Mouse (Mus musculus): ENCODE measurements at regions not wholly inside any gene's neighbourhood (a gene's known extent, or its start where the extent isn't known, plus 50 kb on each side); places are given as distances from the start of the nearest gene placed in this dataset.

- Histone ChIP-seq H3K27ac (peak overlapping the region; percentile 66), H3K4me1 (peaks cover 29% of the 10 kb centered on the region), H3K36me3 (no peaks in the 10 kb centered on the region), H3K9ac (no peak overlapping the region), H3K4me3 (no peak overlapping the region), H3K9me3 (replicated peaks) (no peaks in the 10 kb centered on the region), H3K4me2 (replicated peaks) (no peak overlapping the region), H3K27me3 (no peaks in the 10 kb centered on the region)
- no peak for ATAC-seq (ENCODE audit: low FRiP score)
- 34% methylated on average over 6 of the region's 6 CpGs for WGBS
These were observed 68.6 kb downstream of the Dad1 start for GRCm38 (mm10) chr14:54185265-54185830.

DNA sequence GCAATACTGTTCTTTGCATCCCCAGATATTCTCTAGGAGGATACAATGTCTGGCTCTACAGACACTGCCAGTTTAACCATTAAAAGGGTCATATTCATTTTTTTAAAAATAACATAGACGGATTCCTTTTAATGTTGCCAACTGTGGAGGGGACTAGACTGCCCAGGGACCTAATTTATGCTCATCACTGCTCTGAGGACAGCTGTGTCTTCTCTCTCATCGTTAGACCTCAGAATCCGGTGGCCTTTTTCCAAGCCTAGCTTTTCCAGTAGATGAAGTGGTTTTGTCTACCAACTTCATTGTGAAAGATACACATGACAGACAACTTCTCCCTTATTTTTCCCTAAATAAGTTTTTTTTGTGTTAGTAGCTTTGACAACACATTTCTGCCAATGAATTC lies 70.0 kb downstream of the Dad1 start:
- 75% methylated on average over 3 of the region's 3 CpGs for WGBS
- no peaks in the 10 kb centered on the region for H3K36me3 ChIP-seq
- no peak overlapping the region for H3K27ac ChIP-seq
- peaks cover 26% of the 10 kb centered on the region; the same call in 1 of the 2 replicates for H3K4me1 ChIP-seq
- H3K4me2 ChIP-seq (replicated peaks) = no peak overlapping the region
- H3K27me3 ChIP-seq = no peaks in the 10 kb centered on the region
- H3K4me3 ChIP-seq = no peak overlapping the region
- ATAC-seq (ENCODE audit: low FRiP score) = no peak
- no peaks in the 10 kb centered on the region for H3K9me3 ChIP-seq (replicated peaks)
- H3K9ac ChIP-seq = no peak overlapping the region

DNA sequence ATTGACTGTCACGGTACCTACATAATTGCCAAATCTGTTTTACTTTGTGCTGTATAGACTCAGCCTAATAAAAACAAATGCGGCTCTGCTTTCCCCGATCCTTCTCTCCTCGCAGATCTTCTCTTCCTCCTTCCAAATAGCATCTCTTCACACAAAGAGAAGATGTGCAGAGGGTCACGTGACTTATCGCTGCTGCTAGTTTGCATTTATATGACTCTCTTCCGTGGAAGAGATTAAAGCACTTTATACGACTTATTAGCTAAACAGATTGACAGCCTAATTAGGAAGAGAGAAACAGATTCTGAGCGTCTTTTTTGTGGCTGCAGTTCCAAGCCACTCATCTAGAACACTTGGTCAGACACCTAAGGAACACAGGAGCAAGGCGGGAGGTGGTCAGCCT lies 71.1 kb downstream of the Dad1 start:
- H3K9me3 ChIP-seq (replicated peaks) = no peaks in the 10 kb centered on the region
- 73% methylated on average over 10 of the region's 10 CpGs for WGBS
- no peak overlapping the region for H3K4me2 ChIP-seq (replicated peaks)
- peak overlapping the region; percentile 35; the same call in 1 of the 2 replicates for H3K27ac ChIP-seq
- H3K9ac ChIP-seq = no peak overlapping the region
- H3K27me3 ChIP-seq = no peaks in the 10 kb centered on the region
- peaks cover 26% of the 10 kb centered on the region; the same call in 1 of the 2 replicates for H3K4me1 ChIP-seq
- H3K36me3 ChIP-seq = no peaks in the 10 kb centered on the region
- H3K4me3 ChIP-seq = no peak overlapping the region
- no peak for ATAC-seq (ENCODE audit: low FRiP score)

- no peak overlapping the region for H3K27ac ChIP-seq
- H3K4me3 ChIP-seq = no peak overlapping the region
- 88% methylated on average over 3 of the region's 3 CpGs for WGBS
- ATAC-seq (ENCODE audit: low FRiP score) = no peak
- no peaks in the 10 kb centered on the region for H3K36me3 ChIP-seq
- H3K9ac ChIP-seq = no peak overlapping the region
- no peaks in the 10 kb centered on the region for H3K27me3 ChIP-seq
- H3K4me1 ChIP-seq = peaks cover 25% of the 10 kb centered on the region
- no peaks in the 10 kb centered on the region for H3K9me3 ChIP-seq (replicated peaks)
- H3K4me2 ChIP-seq (replicated peaks) = no peak overlapping the region
These were observed 72.6 kb downstream of the Dad1 start for GRCm38 (mm10) chr14:54181306-54181705.

GRCm38 (mm10) chr14:54180754-54181153 lies 73.2 kb downstream of the Dad1 start:
- Histone ChIP-seq H3K36me3 (no peaks in the 10 kb centered on the region), H3K4me3 (no peak overlapping the region), H3K4me1 (peaks cover 26% of the 10 kb centered on the region), H3K27ac (no peak overlapping the region), H3K27me3 (no peaks in the 10 kb centered on the region), H3K4me2 (replicated peaks) (no peak overlapping the region), H3K9me3 (replicated peaks) (no peaks in the 10 kb centered on the region), H3K9ac (no peak overlapping the region)
- no peak for ATAC-seq (ENCODE audit: low FRiP score)
- WGBS = 93% methylated on average over 3 of the region's 3 CpGs

DNA sequence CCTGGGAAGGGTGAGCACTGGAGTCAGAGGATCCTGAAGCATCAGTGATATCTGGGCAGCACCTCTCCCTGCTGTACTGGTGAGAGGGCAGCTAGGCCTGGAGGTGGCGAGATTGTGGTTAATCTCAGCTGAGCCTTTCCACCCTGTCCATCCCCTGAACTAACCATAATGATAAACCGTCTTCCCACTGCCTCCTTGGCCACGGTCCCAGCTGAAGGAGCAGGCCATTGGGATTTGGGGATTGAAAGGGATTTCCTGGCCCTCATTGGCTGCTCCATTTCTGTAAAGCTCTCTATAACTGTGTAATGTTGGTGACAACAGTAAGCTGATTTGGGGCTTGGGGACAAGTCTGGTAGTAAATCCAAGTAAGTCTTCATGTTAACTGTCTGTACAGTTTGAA lies 73.6 kb downstream of the Dad1 start:
- no peak overlapping the region for H3K27ac ChIP-seq
- H3K9me3 ChIP-seq (replicated peaks) = no peaks in the 10 kb centered on the region
- H3K36me3 ChIP-seq = no peaks in the 10 kb centered on the region
- no peak overlapping the region for H3K4me3 ChIP-seq
- H3K4me1 ChIP-seq = peaks cover 23% of the 10 kb centered on the region
- WGBS = 72% methylated on average over 3 of the region's 3 CpGs
- no peak for ATAC-seq (ENCODE audit: low FRiP score)
- no peak overlapping the region; the same call in 1 of the 2 replicates for H3K9ac ChIP-seq
- H3K4me2 ChIP-seq (replicated peaks) = no peak overlapping the region
- no peaks in the 10 kb centered on the region for H3K27me3 ChIP-seq

DNA sequence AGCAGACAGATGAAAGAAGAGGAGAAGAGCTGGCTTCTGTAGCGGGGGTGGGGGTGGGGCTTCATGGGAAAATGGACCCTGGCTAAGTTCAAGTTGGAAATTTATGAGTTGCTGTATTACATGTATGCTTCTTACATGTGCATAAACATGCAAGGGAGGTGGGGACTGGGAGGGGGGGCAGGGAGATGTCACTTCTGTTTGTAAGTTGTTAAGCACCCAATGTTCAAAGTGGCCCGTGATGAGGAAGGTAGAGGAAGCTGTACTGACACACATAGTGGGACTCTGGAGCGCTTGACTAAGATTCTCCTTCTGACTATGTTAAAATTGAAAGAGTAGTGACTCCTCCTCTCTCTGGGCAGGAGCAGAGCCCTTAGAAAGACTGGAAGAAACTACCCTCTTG lies 75.0 kb downstream of the Dad1 start:
- Histone ChIP-seq H3K4me3 (no peak overlapping the region), H3K4me1 (peaks cover 14% of the 10 kb centered on the region), H3K9me3 (replicated peaks) (no peaks in the 10 kb centered on the region), H3K27ac (no peak overlapping the region), H3K4me2 (replicated peaks) (no peak overlapping the region), H3K36me3 (no peaks in the 10 kb centered on the region), H3K9ac (no peak overlapping the region), H3K27me3 (no peaks in the 10 kb centered on the region)
- ATAC-seq (ENCODE audit: low FRiP score) = no peak
- 92% methylated on average over 3 of the region's 3 CpGs for WGBS

GRCm38 (mm10) chr14:54176469-54176868 lies 77.4 kb downstream of the Dad1 start:
- H3K27ac ChIP-seq = no peak overlapping the region
- peak; percentile 59; the same call in 1 of the 2 replicates for ATAC-seq (ENCODE audit: low FRiP score)
- H3K27me3 ChIP-seq = no peaks in the 10 kb centered on the region

GRCm38 (mm10) chr14:54175476-54175875 lies 78.4 kb downstream of the Dad1 start:
- WGBS = 86% methylated on average over 5 of the region's 5 CpGs
- H3K9me3 ChIP-seq (replicated peaks) = no peaks in the 10 kb centered on the region
- H3K27me3 ChIP-seq = no peaks in the 10 kb centered on the region
- no peaks in the 10 kb centered on the region for H3K36me3 ChIP-seq
- H3K27ac ChIP-seq = no peak overlapping the region
- H3K4me2 ChIP-seq (replicated peaks) = no peak overlapping the region
- H3K4me3 ChIP-seq = no peak overlapping the region
- H3K9ac ChIP-seq = no peak overlapping the region
- H3K4me1 ChIP-seq = peaks cover 11% of the 10 kb centered on the region
- no peak for ATAC-seq (ENCODE audit: low FRiP score)

More at GRCm38 (mm10) chr14:54176469-54176868, 77.4 kb downstream of the Dad1 start:
- no peaks in the 10 kb centered on the region for H3K36me3 ChIP-seq
- 40% methylated on average over 14 of the region's 14 CpGs for WGBS
- H3K9ac ChIP-seq = no peak overlapping the region
- H3K4me3 ChIP-seq = no peak overlapping the region
- H3K9me3 ChIP-seq (replicated peaks) = no peaks in the 10 kb centered on the region
- no peak overlapping the region for H3K4me2 ChIP-seq (replicated peaks)
- peaks cover 11% of the 10 kb centered on the region for H3K4me1 ChIP-seq

DNA sequence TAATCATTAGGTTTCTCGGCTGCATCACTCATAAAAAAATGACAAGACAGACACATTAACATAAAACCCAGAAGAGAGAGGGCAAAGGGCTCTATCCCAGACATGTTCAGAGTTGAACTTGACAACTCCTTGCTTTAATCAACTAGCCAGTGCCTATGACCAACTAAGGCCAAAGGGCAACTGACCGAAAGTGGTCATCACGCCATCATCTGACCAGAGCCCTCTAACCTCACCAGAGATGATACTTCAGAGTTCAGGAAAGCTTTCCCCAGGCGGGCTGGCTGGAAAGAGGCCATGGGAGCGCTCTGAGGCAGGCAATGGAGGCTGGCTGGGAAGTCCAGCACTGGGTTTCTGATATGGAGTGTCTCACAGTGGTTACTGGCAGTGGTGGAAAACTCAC lies 80.6 kb downstream of the Dad1 start:
- Histone ChIP-seq H3K36me3 (no peaks in the 10 kb centered on the region), H3K27me3 (no peaks in the 10 kb centered on the region), H3K9me3 (replicated peaks) (no peaks in the 10 kb centered on the region), H3K4me3 (no peak overlapping the region), H3K4me1 (peaks cover 11% of the 10 kb centered on the region), H3K4me2 (replicated peaks) (no peak overlapping the region), H3K27ac (no peak overlapping the region), H3K9ac (no peak overlapping the region)
- ATAC-seq (ENCODE audit: low FRiP score) = no peak
- 94% methylated on average over 5 of the region's 5 CpGs for WGBS

- Histone ChIP-seq H3K27me3 (no peaks in the 10 kb centered on the region), H3K9ac (no peak overlapping the region), H3K4me3 (no peak overlapping the region), H3K36me3 (no peaks in the 10 kb centered on the region), H3K4me2 (replicated peaks) (no peak overlapping the region), H3K4me1 (no peaks in the 10 kb centered on the region), H3K27ac (no peak overlapping the region), H3K9me3 (replicated peaks) (no peaks in the 10 kb centered on the region)
- no peak for ATAC-seq (ENCODE audit: low FRiP score)
- WGBS = 93% methylated on average over 7 of the region's 7 CpGs
These were observed 84.7 kb downstream of the Dad1 start for GRCm38 (mm10) chr14:54169254-54169653.

DNA sequence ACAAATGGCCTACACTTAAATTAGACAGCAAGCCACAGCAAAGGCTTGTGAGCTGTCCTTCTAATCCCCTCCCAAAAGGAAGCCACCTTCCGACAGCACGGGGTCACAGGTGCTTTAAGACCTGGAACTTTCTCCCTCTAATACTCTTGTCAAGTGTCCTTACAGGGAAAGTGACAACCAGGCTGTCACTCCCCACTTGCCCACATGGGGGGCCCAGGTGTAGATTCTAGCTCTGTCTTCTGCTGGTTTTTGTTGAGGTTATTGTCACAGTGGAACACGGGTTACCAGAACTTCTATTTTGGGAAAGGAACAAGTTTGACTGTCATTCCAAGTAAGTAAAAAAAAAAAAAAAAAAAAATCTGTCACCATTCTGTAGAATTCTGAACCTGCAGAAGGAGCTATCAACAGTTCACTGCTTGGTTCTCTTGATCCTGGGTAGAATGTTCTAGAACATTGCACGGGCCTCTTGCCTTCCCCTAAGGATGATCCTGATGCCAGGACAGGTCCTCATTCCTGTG lies 85.4 kb downstream of the Dad1 start:
- Histone ChIP-seq H3K4me2 (replicated peaks) (no peak overlapping the region), H3K9me3 (replicated peaks) (no peaks in the 10 kb centered on the region), H3K36me3 (no peaks in the 10 kb centered on the region), H3K9ac (no peak overlapping the region), H3K4me3 (no peak overlapping the region), H3K4me1 (no peaks in the 10 kb centered on the region), H3K27ac (no peak overlapping the region), H3K27me3 (no peaks in the 10 kb centered on the region)
- 78% methylated on average over 4 of the region's 4 CpGs for WGBS
- ATAC-seq (ENCODE audit: low FRiP score) = no peak

GRCm38 (mm10) chr14:54166057-54166456 lies 87.8 kb downstream of the Dad1 start:
- H3K9me3 ChIP-seq (replicated peaks) = no peaks in the 10 kb centered on the region
- no peaks in the 10 kb centered on the region for H3K27me3 ChIP-seq
- ATAC-seq (ENCODE audit: low FRiP score) = no peak
- no peak overlapping the region for H3K4me3 ChIP-seq
- no peak overlapping the region for H3K27ac ChIP-seq
- WGBS = 68% methylated on average over 3 of the region's 3 CpGs
- H3K9ac ChIP-seq = no peak overlapping the region
- H3K36me3 ChIP-seq = no peaks in the 10 kb centered on the region
- no peaks in the 10 kb centered on the region for H3K4me1 ChIP-seq
- no peak overlapping the region for H3K4me2 ChIP-seq (replicated peaks)

Data from hindbrain, embryonic 12.5 days (tissue).